In genomic region chr16:30397127-30398057, GRCm38 (mm10) we compare ENCODE assay signal across 8 mouse cellular contexts. TPM values are rescaled to one million over a fixed set of nuclear protein-coding genes. Genes with fewer than 3 reads are reported as not detected.
DNase-seq lines count a peak whose midpoint lies in the region; ATAC-seq and TF ChIP-seq lines count a peak whose summit lies in the region.

No protein-coding gene starts in this region.

- no peak overlapping the region for H3K4me3 ChIP-seq in embryonic facial prominence, embryonic 11.5 days (ENCODE audit: low read depth, low read length)
- H3K4me3 ChIP-seq in intestine, postnatal 0 days (ENCODE audit: low read depth, low read length): no peak overlapping the region
- no peak overlapping the region for H3K4me3 ChIP-seq in lung, postnatal 0 days (ENCODE audit: low read depth, low read length)
- no peak overlapping the region for H3K4me3 ChIP-seq in forebrain, postnatal 0 days (ENCODE audit: low read depth, low read length)

- DNase-seq in adrenal gland, adult 18-20 months (ENCODE audit: low spot score in 2 of 2): peak; percentile 16 to 24
- DNase-seq in embryonic facial prominence, embryonic 11.5 days (ENCODE audit: low spot score): peak; percentile 9
- peak; percentile 50 for DNase-seq in lung, postnatal 0 days (ENCODE audit: low spot score)
- DNase-seq in urinary bladder, postnatal 25 days (ENCODE audit: low spot score): peak; percentile 17
- DNase-seq in forebrain, postnatal 0 days: no peak
- DNase-seq in T-cell, adult 2 months (ENCODE audit: low spot score): no peak
- DNase-seq in left cerebral cortex, postnatal 36 days (ENCODE audit: low spot score in 2 of 2): no peak

- TF ChIP-seq CTCF in intestine, postnatal 0 days (IDR thresholded peaks at IDR 0.05; ENCODE audit: low read depth): no peak
- no peak for TF ChIP-seq CTCF in lung, postnatal 0 days (IDR thresholded peaks at IDR 0.05)
- TF ChIP-seq CTCF in forebrain, postnatal 0 days (IDR thresholded peaks at IDR 0.05; ENCODE audit: low read depth): no peak

- no peak overlapping the region for H3K4me2 ChIP-seq in embryonic facial prominence, embryonic 11.5 days (ENCODE audit: low read depth, low read length)
- peak overlapping the region; percentile 33 for H3K4me2 ChIP-seq in intestine, postnatal 0 days (replicated peaks; ENCODE audit: low read depth)
- no peak overlapping the region for H3K4me2 ChIP-seq in lung, postnatal 0 days (replicated peaks; ENCODE audit: low read depth, low read length)
- H3K4me2 ChIP-seq in forebrain, postnatal 0 days (ENCODE audit: low read depth): no peak overlapping the region

- 41% methylated on average over 15 of the region's 15 CpGs for WGBS in embryonic facial prominence, embryonic 11.5 days
- WGBS in intestine, postnatal 0 days: 22% methylated on average over 15 of the region's 15 CpGs
- 20% methylated on average over 15 of the region's 15 CpGs for WGBS in lung, postnatal 0 days
- 42% methylated on average over 15 of the region's 15 CpGs for WGBS in forebrain, postnatal 0 days

- no peak for TF ChIP-seq EP300 in lung, postnatal 0 days (IDR thresholded peaks at IDR 0.05)

- H3K9ac ChIP-seq in embryonic facial prominence, embryonic 11.5 days (replicated peaks; ENCODE audit: low read length): no peak overlapping the region
- no peak overlapping the region for H3K9ac ChIP-seq in intestine, postnatal 0 days (ENCODE audit: low read depth, low read length)
- no peak overlapping the region for H3K9ac ChIP-seq in lung, postnatal 0 days (replicated peaks; ENCODE audit: low read depth)
- H3K9ac ChIP-seq in forebrain, postnatal 0 days: no peak overlapping the region

- no peaks in the 10 kb centered on the region for H3K27me3 ChIP-seq in embryonic facial prominence, embryonic 11.5 days (ENCODE audit: control insufficient read depth, insufficient read depth, low read length)
- H3K27me3 ChIP-seq in intestine, postnatal 0 days (replicated peaks; ENCODE audit: control insufficient read depth, insufficient read depth, low read length): no peaks in the 10 kb centered on the region
- H3K27me3 ChIP-seq in lung, postnatal 0 days (replicated peaks; ENCODE audit: insufficient read depth, low read length): no peaks in the 10 kb centered on the region
- H3K27me3 ChIP-seq in forebrain, postnatal 0 days (ENCODE audit: insufficient read depth, low read length): no peaks in the 10 kb centered on the region

- H3K27ac ChIP-seq in embryonic facial prominence, embryonic 11.5 days (replicated peaks; ENCODE audit: low read depth, low read length): no peak overlapping the region
- H3K27ac ChIP-seq in intestine, postnatal 0 days (ENCODE audit: low read depth, low read length): peak overlapping the region; percentile 86
- H3K27ac ChIP-seq in lung, postnatal 0 days (ENCODE audit: low read length): peak overlapping the region; percentile 38
- H3K27ac ChIP-seq in forebrain, postnatal 0 days (ENCODE audit: low read depth, low read length): no peak overlapping the region

- H3K4me1 ChIP-seq in embryonic facial prominence, embryonic 11.5 days (ENCODE audit: control insufficient read depth, insufficient read depth, low read length): no peaks in the 10 kb centered on the region
- peaks cover 10% of the 10 kb centered on the region for H3K4me1 ChIP-seq in intestine, postnatal 0 days (replicated peaks; ENCODE audit: control insufficient read depth, insufficient read depth, low read length)
- peaks cover 3% of the 10 kb centered on the region; the same call in 1 of the 2 replicates for H3K4me1 ChIP-seq in lung, postnatal 0 days (ENCODE audit: insufficient read depth, low read depth, low read length)
- H3K4me1 ChIP-seq in forebrain, postnatal 0 days (ENCODE audit: insufficient read depth): no peaks in the 10 kb centered on the region

- no peak for ATAC-seq in embryonic facial prominence, embryonic 11.5 days (replicated peaks; ENCODE audit: insufficient number of reproducible peaks, low FRiP score, low TSS enrichment, low read depth)
- peak; percentile 74 for ATAC-seq in intestine, postnatal 0 days
- peak; percentile 58 for ATAC-seq in lung, postnatal 0 days
- no peak for ATAC-seq in forebrain, postnatal 0 days

- intact Hi-C loops in left cerebral cortex, postnatal 36 days (cut with DNase I): no loop called here

- no peaks in the 10 kb centered on the region for H3K9me3 ChIP-seq in embryonic facial prominence, embryonic 11.5 days (replicated peaks; ENCODE audit: control insufficient read depth, low read length)
- no peaks in the 10 kb centered on the region for H3K9me3 ChIP-seq in intestine, postnatal 0 days (ENCODE audit: control insufficient read depth)
- H3K9me3 ChIP-seq in lung, postnatal 0 days (ENCODE audit: low read length): no peaks in the 10 kb centered on the region
- no peaks in the 10 kb centered on the region for H3K9me3 ChIP-seq in forebrain, postnatal 0 days (ENCODE audit: low read length)

- H3K36me3 ChIP-seq in embryonic facial prominence, embryonic 11.5 days (replicated peaks; ENCODE audit: control insufficient read depth, insufficient read depth, low read depth, low read length): no peaks in the 10 kb centered on the region
- H3K36me3 ChIP-seq in intestine, postnatal 0 days (ENCODE audit: control insufficient read depth, insufficient read depth): no peaks in the 10 kb centered on the region
- no peaks in the 10 kb centered on the region for H3K36me3 ChIP-seq in lung, postnatal 0 days (ENCODE audit: insufficient read depth, low read length)
- no peaks in the 10 kb centered on the region for H3K36me3 ChIP-seq in forebrain, postnatal 0 days (ENCODE audit: insufficient read depth)

RNA-seq across cellular contexts. Expression of gene Atp13a3, which starts 8.4 kb away (rescaled TPM):
- total RNA-seq in adrenal gland, adult 18-20 months (2021): 10 to 100 TPM; 91.0 to 99.7 TPM
- polyA plus RNA-seq in embryonic facial prominence, embryonic 11.5 days (2014; fragmentation: Nextera tagmentation; extraction: Ambion mirVana): 10.9 and 13.3 TPM in 2 replicates
- 22.0 and 23.9 TPM in 2 replicates for polyA plus RNA-seq in intestine, postnatal 0 days (2015; fragmentation: Nextera tagmentation; extraction: Ambion mirVana)
- 18.9 and 19.3 TPM in 2 replicates for polyA plus RNA-seq in lung, postnatal 0 days (2015; fragmentation: Nextera tagmentation; extraction: Ambion mirVana)
- 27.9 and 35.0 TPM in 2 replicates for total RNA-seq in forebrain, postnatal 0 days (2014; rRNA removed)
- polyA plus RNA-seq in forebrain, postnatal 0 days (2015; fragmentation: Nextera tagmentation; extraction: Ambion mirVana): 4.0 and 6.1 TPM in 2 replicates
- 10 to 100 TPM; 61.8 to 71.6 TPM for total RNA-seq in left cerebral cortex, postnatal 36 days (2021)

Comparison
In these comparisons a context has a peak if more than half of its experiments do, and no peak if none do; other contexts are left out.
1. DNase-seq: peak in adrenal gland, adult 18-20 months (2 of 2), embryonic facial prominence, embryonic 11.5 days (single experiment), lung, postnatal 0 days (single experiment) and urinary bladder, postnatal 25 days (single experiment); none in forebrain, postnatal 0 days (single experiment), T-cell, adult 2 months (single experiment) and left cerebral cortex, postnatal 36 days (0 of 2).
2. ATAC-seq: peak in intestine, postnatal 0 days (single experiment) and lung, postnatal 0 days (single experiment); none in embryonic facial prominence, embryonic 11.5 days (single experiment) and forebrain, postnatal 0 days (single experiment).
3. H3K27ac ChIP-seq: peak in intestine, postnatal 0 days (single experiment) and lung, postnatal 0 days (single experiment); none in embryonic facial prominence, embryonic 11.5 days (single experiment) and forebrain, postnatal 0 days (single experiment).